Mouse (Mus musculus): ENCODE measurements at regions not wholly inside any gene's neighbourhood (a gene's known extent, or its start where the extent isn't known, plus 50 kb on each side); places are given as distances from the start of the nearest gene placed in this dataset.
"Not testable (repeated sequence)": the region's sequence is repeated elsewhere in the genome, so short reads cannot be mapped to it uniquely, and the experiment has no call there.

DNA sequence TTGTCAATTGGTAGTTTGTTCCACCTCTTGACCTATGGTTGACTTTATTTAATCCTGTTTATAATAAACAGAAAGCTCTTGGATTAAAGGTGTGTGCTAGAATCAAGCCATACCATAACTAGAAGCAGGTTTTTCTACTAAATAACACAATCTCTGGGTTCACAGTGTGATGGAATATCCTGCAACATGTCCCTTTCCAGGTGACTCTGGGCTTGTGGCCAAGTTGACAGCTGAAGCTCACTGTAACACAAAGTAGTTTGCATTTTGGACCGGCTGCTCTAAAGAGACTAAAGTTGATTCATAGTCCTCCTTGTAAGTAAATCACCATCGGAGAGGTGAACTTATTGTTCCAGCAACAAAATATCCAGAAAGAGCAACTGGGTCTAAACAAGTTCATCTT is 149.3 kb upstream of the Kctd3 start:
- DNase-seq (ENCODE audit: extremely low spot score in 1 of 2, low spot score in 2 of 2), result no peak
- TF ChIP-seq CTCF (IDR thresholded peaks at IDR 0.05), result no peak
- Histone ChIP-seq H3K27ac (no peak overlapping the region), H3K4me3 (no peak overlapping the region)
- intact Hi-C loops (cut with DNase I), result no loop called here

DNA sequence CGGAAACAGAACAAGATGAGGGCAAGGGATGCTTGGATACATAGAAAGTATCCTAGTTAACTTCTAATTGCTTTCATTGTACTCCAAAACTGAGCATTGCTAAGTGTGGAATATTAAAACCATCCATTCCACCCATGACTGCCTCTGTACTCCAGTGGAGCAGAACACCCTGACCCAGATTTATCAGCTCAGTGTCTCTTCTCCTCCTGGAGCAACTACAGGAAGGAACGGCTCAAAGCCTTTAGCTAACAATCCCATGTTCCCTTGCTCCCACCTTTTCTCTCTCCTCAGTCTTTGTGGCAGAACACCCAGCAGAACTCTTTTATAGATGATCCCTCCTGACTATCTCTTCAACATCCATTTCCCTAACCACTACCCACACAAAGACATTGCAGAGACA is 146.7 kb upstream of the Kctd3 start:
- intact Hi-C loops (cut with DNase I), result no loop called here
- DNase-seq (ENCODE audit: extremely low spot score in 1 of 2, low spot score in 2 of 2), result no peak
- Histone ChIP-seq H3K4me3 (no peak overlapping the region), H3K27ac (no peak overlapping the region)
- TF ChIP-seq CTCF (IDR thresholded peaks at IDR 0.05), result no peak

DNA sequence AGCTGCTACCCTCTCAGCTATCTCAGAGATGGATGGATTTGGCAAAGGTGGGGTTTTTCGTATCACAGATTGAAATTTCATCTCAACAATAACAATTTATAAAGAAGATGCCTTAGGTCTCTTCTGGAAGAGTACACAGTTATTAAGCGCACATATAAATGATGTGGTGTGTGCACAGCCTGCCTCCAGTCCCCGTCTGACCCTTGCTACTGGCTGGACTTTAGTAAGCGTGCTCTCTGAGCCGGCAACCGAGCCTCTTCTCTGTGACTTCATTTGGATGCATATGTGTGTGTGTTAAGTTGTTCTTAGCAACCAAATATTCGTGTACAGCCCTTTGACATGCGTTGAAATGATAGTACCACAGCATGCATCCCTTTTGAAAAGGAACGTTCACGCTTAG is 145.5 kb upstream of the Kctd3 start:
- DNase-seq (ENCODE audit: extremely low spot score in 1 of 2, low spot score in 2 of 2), result no peak
- Histone ChIP-seq H3K4me3 (no peak overlapping the region), H3K27ac (no peak overlapping the region)
- no peak for TF ChIP-seq CTCF (IDR thresholded peaks at IDR 0.05)
- intact Hi-C loops (cut with DNase I), result no loop called here

DNA sequence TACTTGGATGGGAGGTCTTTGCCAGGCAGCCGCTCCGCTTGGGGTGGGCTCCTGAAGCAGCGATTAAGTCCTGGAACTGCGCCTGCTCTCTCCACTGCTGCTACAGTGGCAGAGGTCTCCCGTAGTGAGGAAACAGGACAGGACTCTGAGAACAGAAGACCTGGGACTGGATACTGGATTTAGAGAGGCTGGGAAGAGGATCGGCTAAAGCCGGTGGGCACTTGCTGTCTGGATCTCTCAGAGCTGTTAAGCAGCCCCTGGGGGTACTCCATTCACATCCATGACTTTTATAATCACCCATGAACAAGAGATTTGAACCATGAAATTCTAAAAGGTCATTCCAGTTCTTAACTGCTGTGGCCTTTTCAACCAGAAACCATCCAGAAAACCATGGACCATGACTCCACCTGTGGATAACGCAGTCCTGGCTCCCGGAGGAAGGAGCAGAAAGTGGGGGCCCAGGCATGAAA is 135.4 kb upstream of the Kctd3 start:
- no peak overlapping the region for H3K4me3 ChIP-seq
- TF ChIP-seq CTCF (IDR thresholded peaks at IDR 0.05), result no peak
- no peak for DNase-seq (ENCODE audit: extremely low spot score in 1 of 2, low spot score in 2 of 2)
- H3K27ac ChIP-seq, result no peak overlapping the region
- intact Hi-C loops (cut with DNase I), result no loop called here

DNA sequence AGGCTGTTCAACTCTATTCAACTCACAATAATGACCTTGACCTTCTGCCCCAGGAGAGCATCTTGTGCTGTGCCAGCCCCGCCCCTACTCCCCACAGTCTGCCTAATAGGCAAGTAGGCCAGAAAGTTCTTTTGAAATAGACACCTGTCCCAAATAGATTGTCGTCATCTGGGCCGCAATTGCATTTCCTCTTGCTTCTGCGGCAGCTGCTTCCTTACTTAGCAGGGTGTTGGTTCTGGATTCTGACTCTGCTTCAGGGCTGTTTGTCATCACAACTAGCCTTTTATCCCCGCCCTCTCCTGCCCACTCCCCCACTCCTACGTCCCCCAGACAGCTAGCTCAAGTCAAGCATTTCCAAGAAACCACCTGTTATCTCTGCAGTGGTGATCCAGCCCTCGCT is 134.9 kb upstream of the Kctd3 start:
- no peak for TF ChIP-seq CTCF (IDR thresholded peaks at IDR 0.05)
- no peak for DNase-seq (ENCODE audit: extremely low spot score in 1 of 2, low spot score in 2 of 2)
- H3K27ac ChIP-seq, result no peak overlapping the region
- no peak overlapping the region for H3K4me3 ChIP-seq
- intact Hi-C loops (cut with DNase I), result no loop called here

DNA sequence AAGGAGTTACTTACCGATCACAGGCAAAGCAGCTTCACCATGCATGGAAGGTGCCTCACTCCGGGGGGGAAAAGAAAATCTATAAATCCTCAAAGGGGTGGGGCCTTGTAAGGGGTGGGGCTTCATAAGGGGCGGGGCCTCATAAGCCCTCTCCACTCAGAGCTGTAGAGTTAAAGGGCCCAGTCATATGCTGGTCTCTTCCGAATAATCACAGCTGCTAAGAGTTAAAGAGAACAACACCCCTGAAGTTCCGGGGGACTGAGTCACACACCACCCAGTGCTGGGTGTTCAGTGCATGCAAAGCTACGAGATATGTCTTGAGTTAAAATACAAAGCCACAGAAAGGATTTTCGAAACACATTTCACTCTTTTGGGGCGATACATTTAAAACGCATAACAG is 134.1 kb upstream of the Kctd3 start:
- no peak for DNase-seq (ENCODE audit: extremely low spot score in 1 of 2, low spot score in 2 of 2)
- intact Hi-C loops (cut with DNase I), result no loop called here
- no peak for TF ChIP-seq CTCF (IDR thresholded peaks at IDR 0.05)
- H3K4me3 ChIP-seq, result no peak overlapping the region
- H3K27ac ChIP-seq, result no peak overlapping the region

DNA sequence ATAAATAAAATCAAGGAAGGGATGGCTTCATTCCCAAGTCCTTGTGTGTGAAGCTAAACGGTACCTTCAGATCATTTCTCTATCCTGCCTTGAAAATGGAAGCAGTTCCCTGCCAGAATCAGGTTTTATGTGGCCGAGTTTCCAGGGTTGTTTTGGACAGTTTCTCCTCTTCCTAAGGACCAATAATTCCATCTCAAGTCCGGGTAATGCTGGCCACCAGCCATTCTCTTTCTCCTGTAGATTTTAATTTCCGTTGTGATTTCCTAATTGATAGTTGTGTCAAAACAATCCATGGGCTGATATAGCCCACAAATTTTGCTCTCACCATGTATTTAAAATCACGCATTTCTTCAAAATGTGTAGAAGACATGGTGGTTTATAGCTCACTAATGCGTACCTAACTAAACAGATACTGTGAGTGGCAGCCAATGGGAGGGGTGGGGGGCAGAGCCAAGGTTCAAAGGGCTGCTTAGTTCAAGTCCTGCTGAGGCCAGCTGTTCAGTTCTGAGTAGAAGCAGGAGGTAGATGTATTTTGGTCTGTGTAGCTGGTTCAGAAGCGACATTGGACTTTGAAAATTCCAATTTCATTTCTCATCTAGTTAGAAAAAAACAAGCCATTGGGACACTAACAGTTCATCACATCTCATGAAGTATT is 129.2 kb upstream of the Kctd3 start:
- Histone ChIP-seq H3K27ac (no peak overlapping the region), H3K4me3 (no peak overlapping the region)
- TF ChIP-seq CTCF (IDR thresholded peaks at IDR 0.05), result no peak
- intact Hi-C loops (cut with DNase I), result no loop called here
- DNase-seq (ENCODE audit: extremely low spot score in 1 of 2, low spot score in 2 of 2), result no peak

DNA sequence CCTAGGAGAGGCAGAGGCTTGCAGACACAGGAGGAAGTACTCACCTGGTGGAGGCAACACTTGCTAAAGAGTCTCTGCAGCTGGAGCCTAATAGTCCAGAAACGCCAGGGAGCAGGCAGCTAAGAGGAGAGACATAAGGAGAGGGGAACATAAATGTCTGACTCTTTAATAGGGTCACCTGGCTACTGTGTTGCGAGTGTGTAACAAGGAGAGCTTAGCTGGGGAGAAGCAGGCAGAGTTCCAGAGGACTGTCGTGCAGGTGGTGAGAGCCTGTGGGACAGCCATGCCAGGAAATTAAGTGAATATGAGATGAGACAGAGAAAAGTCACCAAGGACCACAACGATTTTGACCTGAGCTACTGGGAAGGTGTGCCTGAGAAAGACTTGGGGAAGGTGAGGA is 128.2 kb upstream of the Kctd3 start:
- no peak for DNase-seq (ENCODE audit: extremely low spot score in 1 of 2, low spot score in 2 of 2)
- intact Hi-C loops (cut with DNase I), result no loop called here
- Histone ChIP-seq H3K4me3 (no peak overlapping the region), H3K27ac (no peak overlapping the region)
- TF ChIP-seq CTCF (IDR thresholded peaks at IDR 0.05), result no peak

DNA sequence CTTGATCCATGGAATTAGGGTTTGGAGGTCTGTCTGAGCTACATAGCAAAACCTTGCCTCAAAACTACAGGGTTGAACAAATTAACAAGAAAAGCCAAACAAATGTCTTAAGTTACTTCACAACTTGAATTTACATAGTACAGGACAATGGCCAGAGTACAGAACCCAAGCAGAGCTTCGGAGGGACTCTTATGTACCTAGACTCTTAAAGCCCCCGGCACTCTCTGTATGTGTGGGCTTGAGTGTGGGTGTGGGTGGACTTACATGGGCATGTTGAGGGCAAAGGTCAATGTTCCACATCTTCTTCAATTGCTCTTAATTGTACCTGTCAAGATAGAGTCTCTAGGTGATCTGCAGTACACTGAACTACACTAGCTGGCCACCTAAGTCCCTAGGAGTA is 121.1 kb upstream of the Kctd3 start:
- Histone ChIP-seq H3K4me3 (no peak overlapping the region), H3K27ac (no peak overlapping the region)
- intact Hi-C loops (cut with DNase I), result no loop called here
- TF ChIP-seq CTCF (IDR thresholded peaks at IDR 0.05), result no peak
- no peak for DNase-seq (ENCODE audit: extremely low spot score in 1 of 2, low spot score in 2 of 2)

DNA sequence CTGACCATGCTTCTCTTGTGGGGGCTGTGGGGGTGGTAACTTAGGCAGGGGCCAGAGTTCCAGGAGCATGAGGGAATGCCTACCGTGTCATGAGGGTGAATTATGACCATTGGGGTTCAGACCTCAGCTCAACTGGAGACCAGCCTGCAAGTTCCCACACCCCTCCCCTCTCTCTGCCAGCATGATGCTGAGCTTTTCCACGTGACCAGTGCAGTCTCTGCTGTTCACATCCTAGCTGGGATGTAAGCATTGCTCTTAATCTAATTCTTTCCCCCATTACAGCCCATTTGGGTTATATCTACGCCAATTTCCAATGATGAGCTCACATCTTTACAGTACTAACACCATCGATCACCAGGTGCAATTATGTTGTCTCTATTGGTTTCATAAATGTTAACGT is 120.6 kb upstream of the Kctd3 start:
- H3K4me3 ChIP-seq; DNase-seq (ENCODE audit: extremely low spot score in 1 of 2, low spot score in 2 of 2); intact Hi-C loops (cut with DNase I); H3K27ac ChIP-seq: not testable (repeated sequence)

DNA sequence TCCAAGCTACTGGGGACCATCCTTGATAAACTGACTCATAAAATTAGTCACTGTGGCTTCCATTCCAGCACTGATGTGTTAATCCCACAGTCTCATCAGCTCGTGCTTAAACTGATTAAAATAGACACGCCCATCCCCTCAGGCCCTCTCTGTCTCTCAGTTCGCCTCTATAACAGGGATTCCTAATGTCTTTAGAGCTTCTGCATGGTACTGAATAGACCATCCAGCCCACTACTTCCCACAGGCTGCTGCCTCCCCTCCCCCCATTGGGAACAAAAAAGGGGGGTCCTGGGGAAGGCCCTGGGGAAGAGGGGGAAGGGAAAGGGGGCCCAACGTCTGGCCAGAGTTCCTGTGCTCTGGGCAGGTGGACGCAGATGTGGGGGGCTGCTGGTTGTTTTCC is 119.7 kb upstream of the Kctd3 start:
- intact Hi-C loops (cut with DNase I), result no loop called here
- Histone ChIP-seq H3K4me3 (no peak overlapping the region), H3K27ac (no peak overlapping the region)
- TF ChIP-seq CTCF (IDR thresholded peaks at IDR 0.05), result no peak
- no peak for DNase-seq (ENCODE audit: extremely low spot score in 1 of 2, low spot score in 2 of 2)

DNA sequence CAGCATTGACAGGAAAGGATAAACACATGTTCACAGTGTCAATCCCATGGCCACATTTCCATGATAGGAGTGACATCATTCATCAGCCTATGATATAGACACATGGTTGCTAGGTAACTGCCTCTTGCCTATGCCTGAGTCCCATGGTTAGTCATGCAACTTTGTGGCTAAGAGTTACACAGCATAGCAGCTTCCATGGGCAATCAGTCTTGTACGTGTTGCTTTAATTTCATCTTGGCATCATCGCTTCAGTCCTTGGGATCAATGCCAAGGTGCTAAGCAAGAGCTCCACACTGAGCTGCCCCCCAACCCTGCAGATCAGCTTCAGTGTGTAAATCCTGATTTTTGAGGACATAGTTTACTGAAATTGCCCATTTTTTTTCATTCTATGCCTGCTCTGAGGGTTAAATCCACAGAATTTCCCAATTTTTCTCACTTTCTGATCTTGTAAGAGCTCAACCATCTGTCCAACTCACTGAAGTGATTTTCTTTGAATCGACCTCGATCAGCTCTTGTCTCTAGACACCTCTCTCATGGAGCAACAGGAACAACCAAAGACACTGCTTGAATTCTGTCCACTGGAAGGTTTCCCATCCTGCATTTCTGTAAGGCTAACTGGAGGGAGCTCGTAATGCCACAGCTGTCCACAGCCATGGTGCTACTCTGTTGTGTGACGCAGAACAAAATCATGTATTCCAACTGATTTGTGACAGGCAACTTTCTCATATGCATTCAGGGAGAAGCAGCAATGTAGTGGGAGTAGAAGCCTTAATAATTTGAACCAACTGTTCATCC is 112.5 kb upstream of the Kctd3 start:
- intact Hi-C loops (cut with DNase I), result no loop called here
- DNase-seq (ENCODE audit: extremely low spot score in 1 of 2, low spot score in 2 of 2), result no peak
- no peak overlapping the region for H3K4me3 ChIP-seq
- TF ChIP-seq CTCF (IDR thresholded peaks at IDR 0.05), result no peak
- H3K27ac ChIP-seq, result no peak overlapping the region

DNA sequence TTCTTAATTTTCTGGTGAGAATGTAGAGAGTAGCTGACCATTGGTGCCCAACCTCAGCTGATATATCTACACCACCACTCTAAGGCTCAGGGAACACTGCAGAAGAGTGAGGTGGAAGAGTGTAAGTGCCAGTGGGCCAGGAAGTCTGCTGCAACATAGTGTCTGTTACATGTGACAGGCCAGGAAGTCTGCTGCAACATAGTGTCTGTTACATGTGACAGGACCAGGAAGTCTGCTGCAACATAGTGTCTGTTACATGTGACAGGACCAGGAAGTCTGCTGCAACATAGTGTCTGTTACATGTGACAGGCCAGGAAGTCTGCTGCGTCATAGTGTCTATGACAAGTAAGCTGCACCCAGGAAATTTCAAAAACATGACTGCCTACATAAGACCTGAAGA is 111.4 kb upstream of the Kctd3 start:
- H3K27ac ChIP-seq; H3K4me3 ChIP-seq; intact Hi-C loops (cut with DNase I); DNase-seq (ENCODE audit: extremely low spot score in 1 of 2, low spot score in 2 of 2): not testable (repeated sequence)
